Mouse (Mus musculus) frontal cortex, postnatal 36 days (tissue): ENCODE results near the gene Treml4.

ENCODE experiments used
- DNase-seq, 2 experiments: peaks; one replicate each; pipeline ENCODE4 v3.0.0; 2022; ENCODE audit warnings: low spot score in 2 of 2

The Treml4 gene

GRCm38 (mm10) chr17:48263741-48264362 is at the start of gene Treml4:
Gene Treml4 (plus strand): TSS chr17:48264295.
- DNase-seq, result no peak

- no peak for DNase-seq
These were observed 48.7 kb upstream of the Treml4 start for GRCm38 (mm10) chr17:48215429-48215828.

- no peak for DNase-seq
These were observed 33.4 kb upstream of the Treml4 start for GRCm38 (mm10) chr17:48230680-48231079.

GRCm38 (mm10) chr17:48232518-48232917 is 31.6 kb upstream of the Treml4 start, which contains the start of gene Trem1:
Gene Trem1 (plus strand): TSS chr17:48232768.
- no peak for DNase-seq

GRCm38 (mm10) chr17:48233789-48234188 is 30.3 kb upstream of the Treml4 start:
- no peak for DNase-seq

GRCm38 (mm10) chr17:48234550-48234949 is 29.5 kb upstream of the Treml4 start:
- DNase-seq, result no peak

- no peak for DNase-seq
These were observed 28.2 kb upstream of the Treml4 start for GRCm38 (mm10) chr17:48235773-48236370.

- DNase-seq, result no peak
These were observed 26.5 kb upstream of the Treml4 start for GRCm38 (mm10) chr17:48237621-48238020.

- no peak for DNase-seq
These were observed 16.7 kb upstream of the Treml4 start, which contains the start of gene Trem3 for GRCm38 (mm10) chr17:48247221-48247928. Gene Trem3 (plus strand): TSS chr17:48247777.

GRCm38 (mm10) chr17:48249039-48249438 is 15.1 kb upstream of the Treml4 start:
- no peak for DNase-seq

- DNase-seq, result no peak
These were observed 14.6 kb upstream of the Treml4 start for GRCm38 (mm10) chr17:48249501-48249900.

GRCm38 (mm10) chr17:48250631-48251030 is 13.5 kb upstream of the Treml4 start:
- no peak for DNase-seq

GRCm38 (mm10) chr17:48256575-48256974 is 7.5 kb upstream of the Treml4 start:
- DNase-seq, result no peak

- DNase-seq, result no peak
These were observed 2.2 kb upstream of the Treml4 start for GRCm38 (mm10) chr17:48261868-48262267.

- no peak for DNase-seq
These were observed 567 bp downstream of the Treml4 start for GRCm38 (mm10) chr17:48264662-48265061.

GRCm38 (mm10) chr17:48266138-48266537 is 2.0 kb downstream of the Treml4 start:
- DNase-seq, result no peak

GRCm38 (mm10) chr17:48266610-48267304 is 2.7 kb downstream of the Treml4 start:
- DNase-seq, result no peak

- no peak for DNase-seq
These were observed 3.5 kb downstream of the Treml4 start for GRCm38 (mm10) chr17:48267591-48267990.

- no peak for DNase-seq
These were observed 4.2 kb downstream of the Treml4 start for GRCm38 (mm10) chr17:48268276-48268675.

- no peak for DNase-seq
These were observed 5.7 kb downstream of the Treml4 start for GRCm38 (mm10) chr17:48269833-48270232.

- no peak for DNase-seq
These were observed 8.1 kb downstream of the Treml4 start for GRCm38 (mm10) chr17:48272158-48272557.

- no peak for DNase-seq
These were observed 8.5 kb downstream of the Treml4 start for GRCm38 (mm10) chr17:48272598-48272997.
